Mouse (Mus musculus): Measurements from ENCODE around the gene Fryl. TPM values are rescaled to one million over a fixed set of nuclear protein-coding genes. Genes with fewer than 3 reads are reported as not detected.

Fryl gene
- polyA plus RNA-seq, 1 experiment from 2014 or later: 44.3 TPM

DNA sequence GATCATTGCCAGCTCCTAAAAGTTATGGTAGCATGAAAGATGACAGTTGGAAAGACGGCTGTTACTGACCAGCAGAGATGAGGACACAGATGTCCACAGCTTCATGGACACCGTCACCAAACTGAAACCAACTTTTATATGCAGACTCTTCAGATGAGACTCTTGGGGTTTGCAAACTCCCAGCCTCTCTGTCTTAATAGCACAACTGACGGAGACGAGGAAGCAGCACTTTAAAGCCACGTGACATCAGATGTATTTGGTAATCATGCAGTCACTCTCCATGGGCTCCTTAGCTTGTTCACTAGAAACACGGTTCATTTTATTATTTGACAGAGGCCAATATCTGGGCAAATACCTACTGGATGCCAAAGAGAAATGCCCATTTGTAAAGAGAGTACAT lies 280.4 kb downstream of the Fryl start:
- H3K27me3 ChIP-seq (ENCODE audit: control insufficient read depth, insufficient read depth, low read length): no peaks in the 10 kb centered on the region
- H3K27ac ChIP-seq (ENCODE audit: low read depth, low read length): no peak overlapping the region
- no peak for ATAC-seq (ENCODE audit: low FRiP score, low TSS enrichment)
- H3K4me3 ChIP-seq (ENCODE audit: low read length): no peak overlapping the region
- no peaks in the 10 kb centered on the region for H3K9me3 ChIP-seq (ENCODE audit: control insufficient read depth, low read length)
- WGBS: 88% methylated on average over 6 of the region's 6 CpGs
- H3K36me3 ChIP-seq (ENCODE audit: control insufficient read depth, insufficient read depth, low read length): peaks cover 50% of the 10 kb centered on the region
- no peak overlapping the region for H3K4me2 ChIP-seq (replicated peaks; ENCODE audit: low read depth, low read length)
- H3K4me1 ChIP-seq (ENCODE audit: control insufficient read depth, insufficient read depth, low read length): no peaks in the 10 kb centered on the region
- no peak overlapping the region for H3K9ac ChIP-seq (ENCODE audit: low read depth, low read length)

DNA sequence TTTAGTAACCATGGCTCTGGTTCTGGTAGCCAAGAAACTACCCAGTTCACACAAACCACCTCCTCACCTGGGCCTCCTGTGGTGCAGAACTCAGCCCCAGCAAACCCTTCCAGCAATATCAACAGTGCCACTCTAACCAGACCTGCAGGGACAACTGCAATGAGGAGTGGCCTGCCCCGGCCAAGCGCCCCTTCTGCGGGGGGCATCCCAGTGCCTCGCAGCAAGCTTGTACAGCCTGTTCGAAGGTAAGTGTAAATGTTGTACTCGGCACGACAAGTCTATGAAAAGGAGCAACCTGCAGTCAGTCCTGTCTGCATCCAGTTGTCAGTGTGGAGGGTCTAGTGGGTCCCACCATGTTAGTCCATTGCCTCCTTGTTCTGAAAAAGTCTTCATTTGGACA lies 281.8 kb downstream of the Fryl start, which contains the start of gene Gm10135:
Gene Gm10135 (minus strand): TSS at position 101 of the 400 bp plus-strand sequence.
- no peak within 1 kb of the TSS for H3K9ac ChIP-seq (ENCODE audit: low read depth, low read length)
- peaks cover 43% of the 10 kb centered on the region for H3K36me3 ChIP-seq (ENCODE audit: control insufficient read depth, insufficient read depth, low read length)
- H3K4me3 ChIP-seq (ENCODE audit: low read length): no peak within 1 kb of the TSS
- no peak for ATAC-seq (ENCODE audit: low FRiP score, low TSS enrichment)
- no peak within 1 kb of the TSS for H3K27ac ChIP-seq (ENCODE audit: low read depth, low read length)
- H3K4me1 ChIP-seq (ENCODE audit: control insufficient read depth, insufficient read depth, low read length): no peaks in the 10 kb centered on the region
- no peak within 1 kb of the TSS for H3K4me2 ChIP-seq (replicated peaks; ENCODE audit: low read depth, low read length)
- 96% methylated on average over 7 of the region's 7 CpGs for WGBS
- H3K27me3 ChIP-seq (ENCODE audit: control insufficient read depth, insufficient read depth, low read length): no peaks in the 10 kb centered on the region
- no peaks in the 10 kb centered on the region for H3K9me3 ChIP-seq (ENCODE audit: control insufficient read depth, low read length)

DNA sequence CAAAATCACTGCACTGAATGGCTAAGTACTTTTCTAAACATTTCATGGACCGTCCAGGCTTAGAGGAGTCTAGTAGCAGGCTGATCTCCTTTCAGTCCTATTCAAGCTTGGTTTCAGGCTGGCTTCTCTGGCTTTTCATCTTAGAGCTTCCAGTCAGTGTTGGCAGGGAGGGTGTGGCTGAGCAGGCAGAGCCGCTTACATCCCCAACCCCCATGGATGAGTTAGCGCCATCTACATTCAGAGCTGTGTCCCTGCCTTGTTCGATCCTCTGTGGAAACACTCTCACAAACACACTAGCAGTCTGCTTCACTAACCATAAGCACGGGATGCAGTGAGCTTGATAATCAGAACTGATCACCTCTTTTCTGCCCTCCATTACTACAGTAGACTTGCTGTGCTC lies 283.5 kb downstream of the Fryl start:
- Histone ChIP-seq H3K9me3 (ENCODE audit: control insufficient read depth, low read length) (no peaks in the 10 kb centered on the region), H3K9ac (ENCODE audit: low read depth, low read length) (no peak overlapping the region), H3K4me2 (replicated peaks; ENCODE audit: low read depth, low read length) (no peak overlapping the region), H3K36me3 (ENCODE audit: control insufficient read depth, insufficient read depth, low read length) (peaks cover 48% of the 10 kb centered on the region), H3K4me1 (ENCODE audit: control insufficient read depth, insufficient read depth, low read length) (no peaks in the 10 kb centered on the region), H3K4me3 (ENCODE audit: low read length) (no peak overlapping the region), H3K27ac (ENCODE audit: low read depth, low read length) (no peak overlapping the region), H3K27me3 (ENCODE audit: control insufficient read depth, insufficient read depth, low read length) (no peaks in the 10 kb centered on the region)
- 59% methylated on average over 5 of the region's 5 CpGs for WGBS
- ATAC-seq (ENCODE audit: low FRiP score, low TSS enrichment): no peak

DNA sequence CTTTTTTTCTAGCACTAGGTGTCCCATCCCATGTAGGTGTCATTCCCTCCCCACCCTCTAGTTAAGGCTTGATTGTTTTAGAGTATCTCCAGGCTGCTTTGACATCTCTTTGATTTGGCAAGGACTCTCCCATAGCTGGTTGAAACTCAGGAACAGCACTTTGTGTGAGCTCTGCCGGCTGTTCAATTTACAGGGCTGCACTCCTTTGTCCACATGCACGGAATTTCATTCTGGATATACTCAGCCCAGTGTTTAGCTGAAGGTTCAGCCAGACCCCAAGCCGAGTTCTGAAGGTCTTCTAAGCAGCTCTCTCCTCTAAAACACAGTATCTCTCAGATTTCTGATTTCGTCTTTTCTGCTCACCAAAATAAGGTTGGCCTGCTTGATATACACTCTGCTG lies 284.0 kb downstream of the Fryl start:
- Histone ChIP-seq H3K9ac (ENCODE audit: low read depth, low read length) (no peak overlapping the region), H3K27me3 (ENCODE audit: control insufficient read depth, insufficient read depth, low read length) (no peaks in the 10 kb centered on the region), H3K27ac (ENCODE audit: low read depth, low read length) (no peak overlapping the region), H3K4me1 (ENCODE audit: control insufficient read depth, insufficient read depth, low read length) (no peaks in the 10 kb centered on the region), H3K4me3 (ENCODE audit: low read length) (no peak overlapping the region), H3K36me3 (ENCODE audit: control insufficient read depth, insufficient read depth, low read length) (peaks cover 48% of the 10 kb centered on the region), H3K9me3 (ENCODE audit: control insufficient read depth, low read length) (no peaks in the 10 kb centered on the region), H3K4me2 (replicated peaks; ENCODE audit: low read depth, low read length) (no peak overlapping the region)
- WGBS: 52% methylated on average over 4 of the region's 4 CpGs
- no peak for ATAC-seq (ENCODE audit: low FRiP score, low TSS enrichment)

Other genes starting within 250 kb of the Fryl start
- gene Slc10a4, start 249.7 kb downstream of the Fryl start, polyA plus RNA-seq (2014; fragmentation: Nextera tagmentation; extraction: Ambion mirVana): 0.16 and 0.79 TPM in 2 replicates
- 132 and 194 TPM in 2 replicates for gene Ociad1, start 36.2 kb upstream of the Fryl start, polyA plus RNA-seq (2014; fragmentation: Nextera tagmentation; extraction: Ambion mirVana)
- 8.8 and 10.0 TPM in 2 replicates for gene Ociad2, start 84.4 kb upstream of the Fryl start, polyA plus RNA-seq (2014; fragmentation: Nextera tagmentation; extraction: Ambion mirVana)
- gene Cwh43, start 149.5 kb upstream of the Fryl start, polyA plus RNA-seq (2014; fragmentation: Nextera tagmentation; extraction: Ambion mirVana): 0.09 and 0.23 TPM in 2 replicates
- 21.0 and 29.8 TPM in 2 replicates for gene Dcun1d4, start 224.4 kb upstream of the Fryl start, polyA plus RNA-seq (2014; fragmentation: Nextera tagmentation; extraction: Ambion mirVana)

Measured in kidney, embryonic 14.5 days (tissue).